Mouse (Mus musculus) myocyte (in vitro differentiated cells): ENCODE measurements around the gene Sidt1.

ENCODE experiments used
- MAX ChIP-seq: IDR thresholded peaks from one replicate; pipeline ENCODE4 v1.6.1; 2011; ENCODE audit warnings: low read depth, mild to moderate bottlenecking, control low read depth
- POLR2A ChIP-seq: IDR thresholded peaks from one replicate; pipeline ENCODE4 v1.6.1; 2011; ENCODE audit warnings: low read depth, mild to moderate bottlenecking, control low read depth, moderate library complexity; ENCODE audit not compliant: insufficient read length
- REST ChIP-seq: IDR thresholded peaks from one replicate; pipeline ENCODE4 v1.6.1; 2011; ENCODE audit warnings: mild to moderate bottlenecking, control low read depth, moderate library complexity; ENCODE audit not compliant: insufficient read depth, insufficient read length

GRCm38 (mm10) chr16:44375459-44375858, 42.5 kb upstream of the Sidt1 start:
- no peak for TF ChIP-seq REST
- TF ChIP-seq MAX: no peak
- no peak for TF ChIP-seq POLR2A
